Mouse (Mus musculus): Measurements from ENCODE around the gene Zcchc7. TPM values are rescaled to one million over a fixed set of nuclear protein-coding genes. Genes with fewer than 3 reads are reported as not detected.
"Not testable (repeated sequence)": the region's sequence is repeated elsewhere in the genome, so short reads cannot be mapped to it uniquely, and the experiment has no call there.

Gene Zcchc7
- polyA plus RNA-seq, 1 experiment = 23.0 TPM

- Histone ChIP-seq H3K27me3 (replicated peaks) (peaks cover 10% of the 10 kb centered on the region), H3K4me1 (peaks cover 41% of the 10 kb centered on the region), H3K36me3 (replicated peaks; ENCODE audit: low read length) (no peaks in the 10 kb centered on the region), H3K9me3 (no peaks in the 10 kb centered on the region), H3K4me3 (replicated peaks) (no peak overlapping the region)
- no peak for TF ChIP-seq GATA1 (IDR thresholded peaks at IDR 0.05; ENCODE audit: borderline replicate concordance, low read length)
- no peak for TF ChIP-seq FLI1 (IDR thresholded peaks at IDR 0.05; ENCODE audit: low read length)
These were observed 188.9 kb downstream of the Zcchc7 start for GRCm38 (mm10) chr4:44944426-44945075.

- not testable (repeated sequence) for H3K9me3 ChIP-seq; H3K4me3 ChIP-seq (replicated peaks); H3K36me3 ChIP-seq (replicated peaks; ENCODE audit: low read length)
- H3K27me3 ChIP-seq (replicated peaks) = peaks cover 16% of the 10 kb centered on the region
- H3K4me1 ChIP-seq = peaks cover 27% of the 10 kb centered on the region
These were observed 190.4 kb downstream of the Zcchc7 start for GRCm38 (mm10) chr4:44946126-44946525.

GRCm38 (mm10) chr4:44947464-44947863 is 191.8 kb downstream of the Zcchc7 start:
- Histone ChIP-seq H3K4me3 (replicated peaks) (no peak overlapping the region), H3K4me1 (peaks cover 13% of the 10 kb centered on the region), H3K27me3 (replicated peaks) (peaks cover 22% of the 10 kb centered on the region), H3K36me3 (replicated peaks; ENCODE audit: low read length) (no peaks in the 10 kb centered on the region), H3K9me3 (peaks cover 17% of the 10 kb centered on the region)
- no peak for TF ChIP-seq GATA1 (IDR thresholded peaks at IDR 0.05; ENCODE audit: borderline replicate concordance, low read length)
- TF ChIP-seq FLI1 (IDR thresholded peaks at IDR 0.05; ENCODE audit: low read length) = no peak

GRCm38 (mm10) chr4:44948314-44948713 is 192.6 kb downstream of the Zcchc7 start:
- no peak for TF ChIP-seq FLI1 (IDR thresholded peaks at IDR 0.05; ENCODE audit: low read length)
- TF ChIP-seq GATA1 (IDR thresholded peaks at IDR 0.05; ENCODE audit: borderline replicate concordance, low read length) = no peak
- no peak overlapping the region for H3K4me3 ChIP-seq (replicated peaks)
- H3K4me1 ChIP-seq = peaks cover 5% of the 10 kb centered on the region
- H3K27me3 ChIP-seq (replicated peaks) = peaks cover 22% of the 10 kb centered on the region
- peaks cover 17% of the 10 kb centered on the region for H3K9me3 ChIP-seq
- no peaks in the 10 kb centered on the region for H3K36me3 ChIP-seq (replicated peaks; ENCODE audit: low read length)

GRCm38 (mm10) chr4:44953041-44953440 is 197.4 kb downstream of the Zcchc7 start:
- Histone ChIP-seq H3K4me3 (replicated peaks) (no peak overlapping the region), H3K27me3 (replicated peaks) (peaks cover 20% of the 10 kb centered on the region), H3K9me3 (peaks cover 17% of the 10 kb centered on the region), H3K36me3 (replicated peaks; ENCODE audit: low read length) (no peaks in the 10 kb centered on the region), H3K4me1 (no peaks in the 10 kb centered on the region)
- TF ChIP-seq GATA1 (IDR thresholded peaks at IDR 0.05; ENCODE audit: borderline replicate concordance, low read length) (no peak), FLI1 (IDR thresholded peaks at IDR 0.05; ENCODE audit: low read length) (no peak)

- Histone ChIP-seq H3K4me3 (replicated peaks) (no peak overlapping the region), H3K4me1 (peaks cover 10% of the 10 kb centered on the region), H3K36me3 (replicated peaks; ENCODE audit: low read length) (no peaks in the 10 kb centered on the region), H3K9me3 (no peaks in the 10 kb centered on the region), H3K27me3 (replicated peaks) (peaks cover 11% of the 10 kb centered on the region)
- TF ChIP-seq GATA1 (IDR thresholded peaks at IDR 0.05; ENCODE audit: borderline replicate concordance, low read length) (no peak), FLI1 (IDR thresholded peaks at IDR 0.05; ENCODE audit: low read length) (no peak)
These were observed 203.1 kb downstream of the Zcchc7 start for GRCm38 (mm10) chr4:44958776-44959175.

GRCm38 (mm10) chr4:44959220-44959619 is 203.5 kb downstream of the Zcchc7 start:
- peaks cover 14% of the 10 kb centered on the region for H3K27me3 ChIP-seq (replicated peaks)
- TF ChIP-seq GATA1 (IDR thresholded peaks at IDR 0.05; ENCODE audit: borderline replicate concordance, low read length) (no peak), FLI1 (IDR thresholded peaks at IDR 0.05; ENCODE audit: low read length) (no peak)
- H3K4me3 ChIP-seq (replicated peaks) = no peak overlapping the region
- no peaks in the 10 kb centered on the region for H3K36me3 ChIP-seq (replicated peaks; ENCODE audit: low read length)
- peaks cover 10% of the 10 kb centered on the region for H3K4me1 ChIP-seq
- H3K9me3 ChIP-seq = no peaks in the 10 kb centered on the region

- Histone ChIP-seq H3K9me3 (no peaks in the 10 kb centered on the region), H3K27me3 (replicated peaks) (peaks cover 24% of the 10 kb centered on the region), H3K36me3 (replicated peaks; ENCODE audit: low read length) (no peaks in the 10 kb centered on the region), H3K4me1 (peaks cover 10% of the 10 kb centered on the region), H3K4me3 (replicated peaks) (no peak overlapping the region)
- TF ChIP-seq GATA1 (IDR thresholded peaks at IDR 0.05; ENCODE audit: borderline replicate concordance, low read length) = no peak
These were observed 207.5 kb downstream of the Zcchc7 start for GRCm38 (mm10) chr4:44963156-44963555.

- Histone ChIP-seq H3K9me3 (no peaks in the 10 kb centered on the region), H3K4me3 (replicated peaks) (no peak overlapping the region), H3K36me3 (replicated peaks; ENCODE audit: low read length) (no peaks in the 10 kb centered on the region), H3K27me3 (replicated peaks) (peaks cover 29% of the 10 kb centered on the region), H3K4me1 (peaks cover 10% of the 10 kb centered on the region)
- TF ChIP-seq GATA1 (IDR thresholded peaks at IDR 0.05; ENCODE audit: borderline replicate concordance, low read length) (no peak), FLI1 (IDR thresholded peaks at IDR 0.05; ENCODE audit: low read length) (no peak)
These were observed 209.5 kb downstream of the Zcchc7 start for GRCm38 (mm10) chr4:44965175-44965574.

GRCm38 (mm10) chr4:44965736-44966135 is 210.1 kb downstream of the Zcchc7 start:
- TF ChIP-seq FLI1 (IDR thresholded peaks at IDR 0.05; ENCODE audit: low read length) = no peak
- TF ChIP-seq GATA1 (IDR thresholded peaks at IDR 0.05; ENCODE audit: borderline replicate concordance, low read length) = no peak
- no peak overlapping the region for H3K4me3 ChIP-seq (replicated peaks)
- no peaks in the 10 kb centered on the region for H3K9me3 ChIP-seq
- H3K27me3 ChIP-seq (replicated peaks) = peaks cover 29% of the 10 kb centered on the region
- H3K4me1 ChIP-seq = peaks cover 13% of the 10 kb centered on the region
- H3K36me3 ChIP-seq (replicated peaks; ENCODE audit: low read length) = no peaks in the 10 kb centered on the region

GRCm38 (mm10) chr4:44967402-44967801 is 211.7 kb downstream of the Zcchc7 start:
- Histone ChIP-seq H3K4me1 (peaks cover 15% of the 10 kb centered on the region), H3K36me3 (replicated peaks; ENCODE audit: low read length) (no peaks in the 10 kb centered on the region), H3K9me3 (no peaks in the 10 kb centered on the region), H3K27me3 (replicated peaks) (peaks cover 27% of the 10 kb centered on the region), H3K4me3 (replicated peaks) (no peak overlapping the region)
- TF ChIP-seq FLI1 (IDR thresholded peaks at IDR 0.05; ENCODE audit: low read length) (no peak), GATA1 (IDR thresholded peaks at IDR 0.05; ENCODE audit: borderline replicate concordance, low read length) (no peak)

Data from megakaryocyte, embryonic 14.5 days (primary cell).